Mouse (Mus musculus) heart, adult 2 months (tissue): ENCODE results near the gene Mum1.

ENCODE experiments used
- CTCF ChIP-seq: fragments of 200-600 bp; IDR thresholded peaks from 2 replicates; pipeline ENCODE4 v1.8.1; 2022; ENCODE audit warnings: antibody characterized with exemption, mild to moderate bottlenecking, moderate library complexity
- EP300 ChIP-seq: fragments of 200-500 bp; IDR thresholded peaks from 2 replicates; pipeline ENCODE4 v1.6.1; 2011; ENCODE audit warnings: low read depth, low read length, control low read depth; ENCODE audit not compliant: insufficient read depth
- POLR2A ChIP-seq: fragments of 200-500 bp; IDR thresholded peaks from 2 replicates; pipeline ENCODE4 v1.6.1; 2011; ENCODE audit warnings: mild to moderate bottlenecking, low read depth, low read length, control low read depth; ENCODE audit not compliant: insufficient read depth

DNA sequence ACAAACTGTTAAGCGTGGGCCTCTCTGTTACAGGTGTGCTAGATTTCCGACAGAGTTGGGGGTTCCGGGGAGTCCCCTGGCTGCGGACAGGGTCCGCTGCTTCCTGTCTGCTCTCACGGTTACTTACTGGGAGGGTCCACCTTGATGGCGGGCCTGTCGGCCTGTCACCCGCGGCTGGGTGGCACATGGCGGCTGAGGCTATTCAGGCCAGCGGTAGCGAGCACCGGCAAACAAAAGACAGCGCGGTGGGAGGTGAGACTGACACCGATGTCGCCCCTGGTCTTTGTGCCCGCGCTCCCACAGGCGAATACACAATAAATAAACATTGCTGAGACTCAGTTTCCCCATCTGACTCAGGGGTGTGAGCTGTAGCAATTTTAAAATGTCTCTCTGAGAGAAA, 36.2 kb upstream of the Mum1 start:
- TF ChIP-seq EP300 (no peak), POLR2A (no peak), CTCF (no peak)
